Mouse (Mus musculus) thymus, adult 2 months (tissue): ENCODE data around the gene Sox6. TPM values are rescaled to one million over a fixed set of nuclear protein-coding genes. Genes with fewer than 3 reads are reported as not detected.
"Not testable (repeated sequence)": the region's sequence is repeated elsewhere in the genome, so short reads cannot be mapped to it uniquely, and the experiment has no call there.

Experiments
- DNase-seq: peaks from one replicate; pipeline ENCODE4 v3.0.0; 2021
- H3K27ac ChIP-seq: fragments of 200-500 bp; 2 replicates; pipeline ENCODE4 v1.5.1; 2012; ENCODE audit warnings: low read length, control low read depth; ENCODE audit not compliant: control insufficient read depth, insufficient read depth
- H3K27me3 ChIP-seq: fragments of 200-500 bp; 2 replicates; pipeline ENCODE4 v1.6.1; 2012; ENCODE audit warnings: mild to moderate bottlenecking, low read length, moderate library complexity, mixed read lengths; ENCODE audit not compliant: control insufficient read depth, insufficient read depth
- H3K36me3 ChIP-seq: fragments of 200-500 bp; 2 replicates; pipeline ENCODE4 v1.6.1; 2012; ENCODE audit warnings: mild to moderate bottlenecking, low read length, moderate library complexity; ENCODE audit not compliant: control insufficient read depth, insufficient read depth
- H3K4me1 ChIP-seq: fragments of 200-500 bp; replicated peaks from 2 replicates; pipeline ENCODE4 v1.6.1; 2012; ENCODE audit warnings: low read length; ENCODE audit not compliant: control insufficient read depth, insufficient read depth
- H3K4me3 ChIP-seq: fragments of 200-500 bp; 2 replicates; pipeline ENCODE4 v1.5.1; 2012; ENCODE audit warnings: mild to moderate bottlenecking, low read length, control low read depth, moderate library complexity; ENCODE audit not compliant: control insufficient read depth, insufficient read depth
- CTCF ChIP-seq: fragments of 200-500 bp; IDR thresholded peaks from 2 replicates; pipeline ENCODE4 v1.5.1; 2012; ENCODE audit warnings: mild to moderate bottlenecking, control low read depth, low read length, moderate library complexity, borderline replicate concordance; ENCODE audit not compliant: control insufficient read depth, poor library complexity, insufficient read depth; ENCODE audit errors: extremely low read depth
- POLR2A ChIP-seq: fragments of 200-500 bp; IDR thresholded peaks from 2 replicates; pipeline ENCODE4 v1.6.1; 2012; ENCODE audit warnings: mild to moderate bottlenecking, low read length, control low read depth, moderate library complexity; ENCODE audit not compliant: control insufficient read depth, poor library complexity, insufficient read depth; ENCODE audit errors: extremely low read depth
- WGBS: fragments of 180-500 bp; shearing (Covaris S2); methylation state at CpG from one replicate; pipeline ENCODE4 v1.1.7; 2018; 5-methylcytosine and 5-hydroxymethylcytosine counted together
- polyA plus RNA-seq: library from polyadenylated mRNA; depleted of rRNA; stranded (reverse); fragments of >200 nt; gene quantifications from 2 replicates; pipeline ENCODE4 v1.2.3, GENCODE M21; 2012

Sox6 gene
- polyA plus RNA-seq, 1 experiment: 2.1 TPM

DNA sequence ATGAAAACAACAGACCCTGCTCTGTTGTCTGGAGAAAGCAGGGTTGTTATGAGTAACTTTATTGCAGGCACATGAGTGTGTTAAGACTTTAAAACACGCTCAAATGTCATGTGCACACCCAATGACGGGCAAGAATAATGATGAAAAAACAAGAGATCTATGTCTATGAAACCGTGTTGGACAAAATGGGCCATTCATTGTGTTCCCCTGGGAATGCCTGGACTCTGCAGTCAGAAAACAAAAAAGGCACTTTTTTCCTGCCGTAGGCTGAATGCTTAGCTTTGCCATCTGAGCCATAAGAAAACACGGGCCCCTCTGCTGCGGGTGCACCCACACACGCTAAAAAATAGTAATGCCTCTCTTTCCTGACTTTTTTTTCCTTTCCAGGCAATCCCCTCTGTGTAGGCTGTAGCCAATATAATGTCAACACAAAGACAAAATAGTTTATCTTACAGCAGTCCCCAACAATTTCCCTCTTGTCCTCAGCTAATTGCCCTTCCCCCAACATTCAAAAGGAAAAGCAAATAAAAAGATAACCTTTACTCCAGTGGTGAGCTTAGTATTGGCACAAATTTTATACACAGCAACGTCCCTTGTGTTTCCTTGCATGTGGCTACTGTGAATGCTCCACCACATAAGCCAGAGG is 413.6 kb downstream of the Sox6 start:
- Histone ChIP-seq H3K4me1 (no peaks in the 10 kb centered on the region), H3K27ac (no peak overlapping the region), H3K27me3 (no peaks in the 10 kb centered on the region), H3K4me3 (no peak overlapping the region), H3K36me3 (no peaks in the 10 kb centered on the region)
- whole genome bisulfite sequencing: 91% methylated on average over 8 of the region's 8 CpGs
- no peak for DNase-seq
- TF ChIP-seq POLR2A: no peak
- no peak for TF ChIP-seq CTCF

DNA sequence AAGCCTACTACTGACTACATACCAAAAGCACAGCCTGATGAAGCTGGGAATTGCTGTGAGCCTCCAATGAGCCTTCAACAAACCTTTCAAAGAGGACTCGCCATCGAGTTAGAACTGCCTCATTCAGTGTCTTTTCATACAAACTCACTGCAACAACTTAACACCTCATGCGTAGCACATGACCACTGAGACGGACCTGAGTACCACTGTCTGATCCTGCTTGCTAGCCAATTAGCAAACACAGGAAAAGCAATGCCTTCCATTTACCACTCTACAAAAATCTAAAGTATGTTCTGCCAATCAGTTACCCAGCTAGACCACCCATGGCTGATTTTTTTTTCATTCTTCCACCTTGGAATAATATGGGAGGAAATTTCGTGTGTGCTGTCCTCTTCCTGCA is 414.1 kb downstream of the Sox6 start:
- H3K4me1 ChIP-seq: no peaks in the 10 kb centered on the region
- H3K27me3 ChIP-seq: no peaks in the 10 kb centered on the region
- DNase-seq: no peak
- WGBS: 90% methylated on average over 5 of the region's 5 CpGs
- no peak overlapping the region for H3K4me3 ChIP-seq
- no peaks in the 10 kb centered on the region for H3K36me3 ChIP-seq
- TF ChIP-seq POLR2A (no peak), CTCF (no peak)
- H3K27ac ChIP-seq: no peak overlapping the region

DNA sequence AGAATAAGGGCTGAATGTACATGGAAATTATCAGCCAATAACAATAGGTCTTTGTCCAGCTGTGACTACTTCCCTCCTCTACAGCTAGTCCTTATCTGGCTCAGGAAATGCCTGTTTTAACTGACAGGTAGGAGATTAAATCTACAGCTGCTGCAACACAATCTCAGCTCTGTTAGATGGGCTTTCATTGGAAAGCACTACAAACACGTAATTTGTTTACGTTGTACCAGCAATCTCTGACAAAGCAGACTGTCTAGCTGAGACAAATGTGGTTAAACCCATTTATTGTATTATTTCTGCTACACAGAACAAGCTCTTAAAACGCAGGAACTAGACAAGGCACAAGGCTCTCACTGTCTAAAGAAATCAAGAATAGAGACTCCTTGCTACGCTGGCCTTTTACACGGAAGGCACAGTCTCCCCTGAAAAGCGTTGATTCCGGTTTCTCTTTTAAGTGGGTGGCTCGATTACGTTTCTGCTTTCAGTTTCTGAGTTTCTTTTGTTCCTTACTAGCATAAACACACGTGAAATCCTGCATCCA is 422.8 kb downstream of the Sox6 start:
- TF ChIP-seq CTCF (no peak), POLR2A (no peak)
- Histone ChIP-seq H3K4me1 (no peaks in the 10 kb centered on the region), H3K4me3 (no peak overlapping the region), H3K36me3 (no peaks in the 10 kb centered on the region), H3K27ac (no peak overlapping the region), H3K27me3 (no peaks in the 10 kb centered on the region)
- peak; percentile 12 for DNase-seq
- 2% methylated on average over 10 of the region's 10 CpGs for WGBS

DNA sequence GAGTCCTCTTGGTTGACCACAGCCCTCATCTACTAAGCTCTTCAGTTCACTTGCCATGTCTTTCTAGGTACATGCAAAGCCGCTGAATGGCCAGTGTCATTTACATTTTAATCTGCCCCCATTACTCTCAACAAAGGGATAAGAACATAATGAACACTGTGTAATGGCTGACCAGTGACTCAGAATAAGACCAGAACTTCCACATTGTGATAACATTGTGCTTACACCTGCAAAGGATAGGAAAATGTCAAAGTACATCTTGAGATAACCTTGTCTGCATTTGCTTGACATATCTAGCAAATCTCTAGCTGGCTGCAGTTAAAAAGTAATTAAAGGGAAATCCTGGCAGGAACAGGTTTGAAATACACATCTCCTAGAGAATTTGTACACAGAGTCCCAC is 431.1 kb downstream of the Sox6 start:
- H3K27me3 ChIP-seq: no peaks in the 10 kb centered on the region
- H3K4me3 ChIP-seq: no peak overlapping the region
- no peak for TF ChIP-seq CTCF
- TF ChIP-seq POLR2A: no peak
- no peaks in the 10 kb centered on the region for H3K36me3 ChIP-seq
- no peak for DNase-seq
- H3K4me1 ChIP-seq: no peaks in the 10 kb centered on the region
- 94% methylated on average over 1 of the region's 1 CpGs for WGBS
- H3K27ac ChIP-seq: no peak overlapping the region

DNA sequence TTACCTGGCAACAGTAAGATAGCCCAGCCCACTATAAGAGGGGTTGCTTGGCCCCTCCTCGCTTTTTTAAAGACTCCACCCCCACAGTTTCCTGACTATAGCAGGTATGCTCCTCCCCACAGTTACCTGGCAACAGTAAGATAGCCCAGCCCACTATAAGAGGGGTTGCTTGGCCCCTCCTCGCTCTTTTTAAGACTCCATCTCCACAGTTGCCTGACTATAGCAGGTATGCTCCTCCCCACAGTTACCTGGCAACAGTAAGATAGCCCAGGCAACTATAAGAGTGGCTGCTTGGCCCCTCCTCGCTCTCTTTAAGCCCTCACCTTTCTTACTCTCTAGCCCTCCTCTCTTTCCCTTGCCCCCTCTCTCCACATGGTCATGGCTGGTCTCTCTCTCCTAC is 432.5 kb downstream of the Sox6 start:
- not testable (repeated sequence) for DNase-seq, H3K36me3 ChIP-seq, H3K4me1 ChIP-seq, H3K4me3 ChIP-seq, H3K27ac ChIP-seq, H3K27me3 ChIP-seq
- WGBS: 93% methylated on average over 3 of the region's 3 CpGs

DNA sequence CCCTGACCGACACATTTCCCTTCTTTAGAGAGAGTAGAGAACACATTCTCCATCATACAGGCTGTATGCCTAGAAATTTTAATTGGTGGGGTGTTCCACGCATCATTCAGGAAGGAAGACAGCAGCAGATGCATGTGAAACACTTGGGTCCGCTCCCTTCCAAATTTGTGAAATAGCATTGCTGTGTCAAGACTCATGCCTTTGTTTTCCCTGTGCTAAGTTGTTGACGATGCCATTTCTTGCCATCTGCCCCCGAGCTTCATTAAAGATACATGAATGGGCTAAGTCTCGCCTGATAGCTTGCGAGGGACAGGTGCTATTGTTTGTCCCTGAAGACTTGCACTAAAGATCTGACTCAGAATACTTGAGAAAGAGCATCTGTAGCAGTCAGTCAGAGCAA is 433.7 kb downstream of the Sox6 start:
- Histone ChIP-seq H3K4me1 (no peaks in the 10 kb centered on the region), H3K4me3 (no peak overlapping the region), H3K27ac (no peak overlapping the region), H3K36me3 (no peaks in the 10 kb centered on the region), H3K27me3 (no peaks in the 10 kb centered on the region)
- TF ChIP-seq CTCF: no peak
- TF ChIP-seq POLR2A: no peak
- WGBS: 92% methylated on average over 7 of the region's 7 CpGs
- no peak for DNase-seq

DNA sequence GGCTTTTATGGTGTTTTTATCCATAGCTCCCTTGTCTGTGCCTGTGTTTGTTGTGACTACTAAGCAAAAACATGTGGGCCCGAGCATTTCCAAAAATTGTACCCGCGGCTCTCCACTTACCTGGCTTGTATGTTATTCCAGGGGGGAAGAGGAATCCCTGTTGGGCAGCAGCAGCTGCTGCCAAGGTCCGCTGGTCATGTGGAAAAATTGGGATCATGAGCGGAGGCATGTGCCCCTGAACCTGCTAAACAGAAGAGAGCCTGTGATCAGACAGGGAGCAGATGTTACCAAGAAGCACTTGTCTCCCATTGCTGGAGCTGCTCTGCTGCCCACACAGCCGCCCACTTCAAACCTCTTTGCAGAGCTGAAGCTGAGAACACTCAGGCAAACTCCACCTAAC is 441.2 kb downstream of the Sox6 start:
- Histone ChIP-seq H3K27me3 (no peaks in the 10 kb centered on the region), H3K27ac (no peak overlapping the region), H3K36me3 (no peaks in the 10 kb centered on the region), H3K4me3 (no peak overlapping the region), H3K4me1 (no peaks in the 10 kb centered on the region)
- WGBS: 97% methylated on average over 6 of the region's 6 CpGs
- no peak for DNase-seq
- TF ChIP-seq CTCF: no peak
- TF ChIP-seq POLR2A: no peak
